Mouse (Mus musculus) ES-Bruce4 (cell line): ENCODE measurements at regions not wholly inside any gene's neighbourhood (a gene's known extent, or its start where the extent isn't known, plus 50 kb on each side); places are given as distances from the start of the nearest gene placed in this dataset.

Source experiments
- CTCF ChIP-seq: IDR thresholded peaks from one replicate; pipeline ENCODE4 v1.8.1; 2011; ENCODE audit warnings: low read depth, low read length
- POLR2A ChIP-seq: IDR thresholded peaks from one replicate; pipeline ENCODE4 v1.8.1; 2011; ENCODE audit warnings: low read length; ENCODE audit not compliant: insufficient read depth

GRCm38 (mm10) chr8:91997023-91997891 lies 195.4 kb upstream of the Irx3 start:
- TF ChIP-seq CTCF (no peak), POLR2A (no peak)
